Mouse (Mus musculus) intestine, postnatal 0 days (tissue): ENCODE measurements around the gene Tbrg4. TPM values are rescaled to one million over a fixed set of nuclear protein-coding genes. Genes with fewer than 3 reads are reported as not detected.
A peak's percentile ranks its signal among the peaks of the same experiment; 100 is the strongest.
"Not testable (repeated sequence)": the region's sequence is repeated elsewhere in the genome, so short reads cannot be mapped to it uniquely, and the experiment has no call there.

Experiments
- ATAC-seq: fragments of 200-750 bp; cut with Nextera tagmentation; 2 replicates; pipeline ENCODE4 v1.8.0; 2017; ENCODE audit warnings: mild to moderate bottlenecking, moderate TSS enrichment, moderate library complexity
- H3K27ac ChIP-seq: fragments of 300-500 bp; sonication (generic); 2 replicates; pipeline ENCODE4 v1.5.1; 2014; ENCODE audit warnings: mild to moderate bottlenecking, low read depth, low read length, moderate library complexity
- H3K27me3 ChIP-seq: fragments of 300-500 bp; sonication (generic); replicated peaks from 2 replicates; pipeline ENCODE4 v1.6.1; 2014; ENCODE audit warnings: low read length, mixed read lengths; ENCODE audit not compliant: control insufficient read depth, insufficient read depth
- H3K36me3 ChIP-seq: fragments of 300-500 bp; sonication (generic); 2 replicates; pipeline ENCODE4 v1.6.1; 2014; ENCODE audit warnings: mild to moderate bottlenecking, moderate library complexity; ENCODE audit not compliant: control insufficient read depth, insufficient read depth
- H3K4me1 ChIP-seq: fragments of 300-500 bp; sonication (generic); replicated peaks from 2 replicates; pipeline ENCODE4 v1.6.1; 2014; ENCODE audit warnings: antibody characterized with exemption, low read length, mixed read lengths; ENCODE audit not compliant: control insufficient read depth, insufficient read depth
- H3K4me2 ChIP-seq: fragments of 300-500 bp; sonication (generic); replicated peaks from 2 replicates; pipeline ENCODE4 v1.6.1; 2014; ENCODE audit warnings: low read depth, mild to moderate bottlenecking, moderate library complexity
- H3K4me3 ChIP-seq: fragments of 300-500 bp; sonication (generic); 2 replicates; pipeline ENCODE4 v1.5.1; 2014; ENCODE audit warnings: low read depth, low read length
- H3K9ac ChIP-seq: fragments of 300-500 bp; sonication (generic); 2 replicates; pipeline ENCODE4 v1.6.1; 2014; ENCODE audit warnings: mild to moderate bottlenecking, low read depth, low read length
- H3K9me3 ChIP-seq: fragments of 300-500 bp; sonication (generic); 2 replicates; pipeline ENCODE4 v1.6.1; 2016; ENCODE audit warnings: mixed run types; ENCODE audit not compliant: control insufficient read depth
- CTCF ChIP-seq: sonication (generic); IDR thresholded peaks from 2 replicates; pipeline ENCODE4 v1.5.1; 2016; ENCODE audit warnings: low read depth, mild to moderate bottlenecking, control low read depth, antibody characterized with exemption, moderate library complexity
- WGBS: fragments of 180-500 bp; shearing (Covaris S2); extraction: QIAGEN DNeasy Blood & Tissue Kit; methylation state at CpG from one replicate; pipeline ENCODE4 v1.1.7; 2014; 5-methylcytosine and 5-hydroxymethylcytosine counted together
- polyA plus RNA-seq: library from polyadenylated mRNA; unstranded; fragments of >200 nt; fragmentation: Nextera tagmentation; extraction: Ambion mirVana; gene quantifications from 2 replicates; pipeline ENCODE4 v1.2.1, GENCODE M21; 2015

Gene Tbrg4
- polyA plus RNA-seq, 1 experiment from 2014 or later, result 32.6 TPM

DNA sequence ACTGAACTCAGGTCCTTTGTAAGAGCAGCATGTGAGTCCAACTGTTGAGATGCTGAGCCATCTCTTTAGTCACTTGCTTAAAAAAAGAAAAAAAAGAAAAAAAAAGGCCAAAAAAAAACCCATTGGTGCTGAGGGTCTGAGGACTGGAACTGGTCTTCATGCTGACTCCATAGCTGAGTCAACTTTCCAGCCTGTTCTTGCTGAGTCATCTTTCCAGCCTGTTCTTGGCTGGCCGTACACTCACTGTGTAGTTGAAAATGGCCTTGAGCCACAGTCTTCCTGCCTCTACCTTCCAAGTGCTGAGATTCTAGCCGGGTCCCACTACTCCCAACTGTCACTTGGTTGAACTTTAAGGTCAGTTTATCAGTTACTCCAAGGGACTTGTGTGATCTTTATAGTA lies 40.8 kb upstream of the Tbrg4 start:
- H3K4me3 ChIP-seq, result no peak overlapping the region
- H3K36me3 ChIP-seq, result no peaks in the 10 kb centered on the region
- H3K4me2 ChIP-seq, result no peak overlapping the region
- ATAC-seq, result no peak
- H3K4me1 ChIP-seq, result no peaks in the 10 kb centered on the region
- no peaks in the 10 kb centered on the region for H3K27me3 ChIP-seq
- 78% methylated on average over 2 of the region's 2 CpGs for WGBS
- H3K9me3 ChIP-seq, result no peaks in the 10 kb centered on the region
- H3K27ac ChIP-seq, result no peak overlapping the region
- H3K9ac ChIP-seq, result no peak overlapping the region
- no peak for TF ChIP-seq CTCF

DNA sequence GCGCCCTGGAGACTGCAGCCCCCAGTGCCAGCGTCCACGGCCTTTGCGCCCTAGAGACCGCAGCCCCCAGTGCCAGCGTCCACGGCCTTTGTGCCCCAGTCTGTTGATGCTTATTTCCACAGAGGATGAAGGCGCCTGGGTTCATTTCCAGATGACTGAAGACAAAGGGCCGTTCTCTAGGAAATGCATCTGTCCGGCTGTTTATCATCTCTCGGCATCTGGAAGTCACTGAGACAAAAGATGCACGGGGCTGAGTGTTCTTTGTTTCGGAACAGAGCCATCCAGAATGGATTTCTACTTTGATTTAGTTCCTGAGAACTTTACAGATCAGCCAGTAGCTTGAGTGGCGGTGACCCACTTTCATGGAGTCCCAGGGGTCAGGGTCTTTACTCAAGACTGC lies 35.3 kb upstream of the Tbrg4 start:
- no peaks in the 10 kb centered on the region for H3K9me3 ChIP-seq
- H3K4me3 ChIP-seq, result no peak overlapping the region
- H3K36me3 ChIP-seq, result no peaks in the 10 kb centered on the region
- H3K27me3 ChIP-seq, result no peaks in the 10 kb centered on the region
- TF ChIP-seq CTCF, result no peak
- WGBS, result 76% methylated on average over 14 of the region's 14 CpGs
- no peak overlapping the region for H3K9ac ChIP-seq
- no peak for ATAC-seq
- no peaks in the 10 kb centered on the region for H3K4me1 ChIP-seq
- H3K4me2 ChIP-seq, result no peak overlapping the region
- no peak overlapping the region for H3K27ac ChIP-seq

DNA sequence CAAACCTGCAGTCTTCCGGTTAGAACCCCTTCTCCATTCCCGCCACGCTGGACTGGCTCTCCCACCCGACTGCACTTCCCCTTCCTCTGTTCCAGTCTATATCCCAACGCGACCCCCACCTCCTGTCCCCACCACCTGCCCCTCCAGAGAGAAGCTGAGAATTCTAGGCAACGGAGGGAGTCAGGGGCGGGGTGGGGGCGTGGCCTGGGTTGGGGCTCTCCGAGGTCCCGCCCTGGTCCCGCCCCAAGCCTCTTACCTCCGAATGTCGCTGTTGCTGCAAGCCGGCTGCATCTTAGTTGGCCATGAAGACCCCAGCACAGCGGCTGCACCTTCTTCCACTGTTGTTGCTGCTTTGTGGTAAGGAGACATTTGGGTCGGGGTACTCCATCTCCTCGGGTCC lies 32.4 kb upstream of the Tbrg4 start, which contains the start of gene Ramp3:
Ramp3 (plus strand) TSS at position 251 of the 400 bp plus-strand sequence.
- under 1% methylated on average over 18 of the region's 18 CpGs for WGBS
- Histone ChIP-seq H3K4me1 (no peaks in the 10 kb centered on the region), H3K36me3 (no peaks in the 10 kb centered on the region), H3K4me3 (peak within 1 kb of the TSS; percentile 31), H3K27ac (no peak within 1 kb of the TSS), H3K9ac (peak within 1 kb of the TSS; percentile 18; the same call in 1 of the 2 replicates), H3K4me2 (peak within 1 kb of the TSS; percentile 72), H3K27me3 (no peaks in the 10 kb centered on the region), H3K9me3 (no peaks in the 10 kb centered on the region)
- TF ChIP-seq CTCF, result no peak
- ATAC-seq, result 0 out of 2 replicates have a peak, but pooled peaks have one; percentile 26

DNA sequence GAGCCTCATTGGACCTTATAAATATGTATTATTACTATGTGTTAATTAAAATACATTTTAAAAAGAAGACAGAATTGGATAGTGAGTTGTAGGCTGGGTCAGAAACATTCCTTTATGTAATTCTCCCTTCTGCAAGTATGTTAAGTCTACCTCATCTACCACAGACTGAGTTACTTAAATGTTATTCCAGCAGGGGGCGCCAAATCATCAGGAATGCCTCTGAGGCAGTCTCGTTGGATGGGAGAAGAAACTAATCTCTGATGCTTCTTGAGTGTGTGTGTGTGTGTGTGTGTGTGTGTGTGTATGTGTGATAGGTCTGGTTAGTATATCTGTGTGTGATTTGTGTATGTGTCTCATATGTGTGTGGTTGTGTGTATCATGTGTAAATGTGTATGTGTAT lies 29.0 kb upstream of the Tbrg4 start:
- Histone ChIP-seq H3K36me3 (no peaks in the 10 kb centered on the region), H3K27me3 (no peaks in the 10 kb centered on the region), H3K4me3 (no peak overlapping the region), H3K27ac (no peak overlapping the region), H3K9ac (no peak overlapping the region), H3K4me1 (no peaks in the 10 kb centered on the region), H3K4me2 (no peak overlapping the region), H3K9me3 (no peaks in the 10 kb centered on the region)
- ATAC-seq, result peak; percentile 35
- WGBS, result 0% methylated on average over 2 of the region's 2 CpGs
- peak; percentile 96 for TF ChIP-seq CTCF

DNA sequence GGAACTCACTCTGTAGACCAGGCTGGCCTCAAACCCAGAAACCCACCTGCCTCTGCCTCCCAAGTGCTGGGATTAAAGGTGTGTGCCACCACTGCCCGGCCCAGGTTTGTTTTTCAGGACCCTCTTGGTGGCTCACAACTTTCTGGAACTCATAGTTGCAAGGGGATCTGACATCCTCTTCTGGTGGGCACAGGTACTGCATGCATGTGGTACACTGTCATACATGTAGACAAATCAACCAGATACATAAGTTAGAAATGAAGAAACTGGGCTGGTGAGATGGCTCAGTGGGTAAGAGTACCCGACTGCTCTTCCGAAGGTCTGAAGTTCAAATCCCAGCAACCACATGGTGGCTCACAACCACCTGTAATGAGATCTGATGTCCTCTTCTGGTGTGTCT lies 27.1 kb upstream of the Tbrg4 start:
- 74% methylated on average over 3 of the region's 3 CpGs for WGBS
- not testable (repeated sequence) for H3K27me3 ChIP-seq, ATAC-seq, H3K4me1 ChIP-seq, H3K27ac ChIP-seq, H3K9me3 ChIP-seq, H3K9ac ChIP-seq, H3K4me2 ChIP-seq, H3K4me3 ChIP-seq, H3K36me3 ChIP-seq
- TF ChIP-seq CTCF, result peak; percentile 64

DNA sequence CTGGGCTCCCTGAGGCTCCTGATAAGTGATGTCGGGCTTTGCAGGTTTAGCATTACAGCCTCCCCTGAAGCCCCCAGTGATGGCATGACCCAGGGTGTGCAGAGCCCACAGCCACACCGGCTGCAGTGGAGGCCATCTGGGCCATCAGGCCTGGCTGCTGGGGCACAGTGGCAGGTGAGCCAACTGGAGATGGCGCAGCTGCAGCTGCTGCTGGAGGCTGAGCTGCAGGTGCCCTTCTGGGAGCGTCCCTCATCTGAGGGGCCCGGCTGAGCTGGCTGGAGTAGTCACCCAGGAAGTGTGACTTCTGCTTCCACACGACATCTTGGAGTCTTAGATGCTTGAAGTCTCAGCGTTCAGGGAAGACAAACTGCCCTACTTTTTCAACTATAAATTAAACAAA lies 24.7 kb upstream of the Tbrg4 start:
- Histone ChIP-seq H3K4me2 (no peak overlapping the region), H3K9me3 (no peaks in the 10 kb centered on the region), H3K4me3 (no peak overlapping the region), H3K27ac (no peak overlapping the region), H3K36me3 (no peaks in the 10 kb centered on the region), H3K27me3 (no peaks in the 10 kb centered on the region), H3K4me1 (no peaks in the 10 kb centered on the region), H3K9ac (no peak overlapping the region)
- no peak; the same call in 1 of the 2 replicates for ATAC-seq
- TF ChIP-seq CTCF, result no peak
- 48% methylated on average over 7 of the region's 7 CpGs for WGBS
